Mouse (Mus musculus): ENCODE measurements around the gene Fam205a4. TPM values are rescaled to one million over a fixed set of nuclear protein-coding genes. Genes with fewer than 3 reads are reported as not detected.
"Not testable (repeated sequence)": the region's sequence is repeated elsewhere in the genome, so short reads cannot be mapped to it uniquely, and the experiment has no call there.

Gene Fam205a4
- 0.67 and 1.3 TPM in 2 replicates for polyA plus RNA-seq (2012; rRNA removed)

GRCm38 (mm10) chr4:41965758-41966157, at the start of gene Fam205a4:
TSS of gene Fam205a4 (plus strand) at chr4:41966058.
- not testable (repeated sequence) for DNase-seq (ENCODE audit: low read depth)

- DNase-seq (ENCODE audit: low read depth), result not testable (repeated sequence)
These were observed 24.6 kb upstream of the Fam205a4 start, which contains the start of gene Gm20878 for GRCm38 (mm10) chr4:41941272-41941671. TSS of gene Gm20878 (plus strand) at chr4:41941572.

Other genes starting within 250 kb of the Fam205a4 start
- 157 and 186 TPM in 2 replicates for gene Dctn3, start 242.9 kb upstream of the Fam205a4 start, polyA plus RNA-seq (2012; rRNA removed)
- 0.40 and 0.57 TPM in 2 replicates for gene Arid3c, start 234.9 kb upstream of the Fam205a4 start, polyA plus RNA-seq (2012; rRNA removed)
- gene Galt, start 210.8 kb upstream of the Fam205a4 start, polyA plus RNA-seq (2012; rRNA removed), result 75.4 and 84.6 TPM in 2 replicates
- 55.7 and 60.0 TPM in 2 replicates for gene Sigmar1, start 209.9 kb upstream of the Fam205a4 start, polyA plus RNA-seq (2012; rRNA removed)
- 314 and 480 TPM in 2 replicates for gene Ccl27a, start 191.8 kb upstream of the Fam205a4 start, polyA plus RNA-seq (2012; rRNA removed)
- gene Gm21541, start 62.4 kb upstream of the Fam205a4 start, polyA plus RNA-seq (2012; rRNA removed), result not detected in 2 replicates
- 8.5 and 12.9 TPM in 2 replicates for gene Gm20878, start 24.5 kb upstream of the Fam205a4 start, polyA plus RNA-seq (2012; rRNA removed)
- gene Gm21093, start 68.7 kb downstream of the Fam205a4 start, polyA plus RNA-seq (2012; rRNA removed), result 1.5 TPM in 2 replicates
- not detected in 2 replicates for gene Gm3893, start 125.1 kb downstream of the Fam205a4 start, polyA plus RNA-seq (2012; rRNA removed)
- gene Gm13304, start 148.8 kb downstream of the Fam205a4 start, polyA plus RNA-seq (2012; rRNA removed), result not detected in 2 replicates
- gene Gm13306, start 187.4 kb downstream of the Fam205a4 start, polyA plus RNA-seq (2012; rRNA removed), result 1.2 and 2.1 TPM in 2 replicates
- gene Gm13305, start 202.5 kb downstream of the Fam205a4 start, polyA plus RNA-seq (2012; rRNA removed), result 0.14 and 0.18 TPM in 2 replicates

All from brain, embryonic 14.5 days (tissue).